Mouse (Mus musculus): ENCODE data around the gene Megf11. TPM values are rescaled to one million over a fixed set of nuclear protein-coding genes. Genes with fewer than 3 reads are reported as not detected.

Megf11 gene
- total RNA-seq, 2 experiments from 2014 or later, result 14.1 to 18.5 TPM

DNA sequence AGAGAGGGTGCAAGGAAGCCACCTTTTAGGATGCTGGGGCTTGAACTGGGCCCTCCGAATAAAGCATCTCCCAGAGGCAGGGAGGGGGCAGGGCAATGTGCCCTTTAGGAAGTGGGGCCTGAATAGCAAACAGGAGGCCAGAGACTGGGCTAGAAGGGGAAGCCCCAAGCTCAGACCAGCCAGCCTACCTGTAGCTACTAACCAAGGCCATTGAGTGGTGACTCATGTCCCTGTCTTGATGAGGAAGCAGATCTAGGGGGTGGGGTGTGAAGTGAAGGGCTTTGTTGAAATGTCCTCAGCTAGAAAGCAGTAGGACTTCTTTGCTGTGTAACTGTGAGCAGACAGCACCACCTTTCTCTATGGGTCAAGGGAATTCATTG, 302.6 kb downstream of the Megf11 start:
- TF ChIP-seq CTCF (conservative IDR thresholded peaks at IDR 0.05), result no peak
- DNase-seq (ENCODE audit: low spot score in 2 of 2), result no peak
- H3K4me3 ChIP-seq, result no peak overlapping the region
- H3K27ac ChIP-seq, result no peak overlapping the region

DNA sequence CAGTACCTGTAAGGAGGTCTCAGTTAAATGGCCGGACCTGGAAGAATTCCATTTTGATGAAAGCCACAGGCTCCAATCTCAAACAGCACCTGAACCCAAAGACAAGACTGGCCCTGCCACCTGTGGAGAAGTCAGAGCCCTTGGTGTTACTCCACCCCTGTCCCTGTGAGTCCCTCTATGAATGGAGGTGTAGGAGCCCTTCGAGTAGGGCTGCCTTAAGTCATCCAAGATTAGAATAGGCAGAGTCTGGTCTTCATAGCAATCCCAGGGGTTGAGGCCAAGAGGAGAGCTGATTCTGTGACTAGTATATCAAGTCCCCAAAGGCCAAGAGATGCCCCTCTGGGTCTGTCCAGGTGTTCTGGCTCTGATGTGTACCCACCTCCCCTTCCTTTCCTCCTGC, 305.3 kb downstream of the Megf11 start:
- DNase-seq (ENCODE audit: low spot score in 2 of 2), result no peak
- Histone ChIP-seq H3K27ac (no peak overlapping the region), H3K4me3 (no peak overlapping the region)
- TF ChIP-seq CTCF (conservative IDR thresholded peaks at IDR 0.05), result no peak

DNA sequence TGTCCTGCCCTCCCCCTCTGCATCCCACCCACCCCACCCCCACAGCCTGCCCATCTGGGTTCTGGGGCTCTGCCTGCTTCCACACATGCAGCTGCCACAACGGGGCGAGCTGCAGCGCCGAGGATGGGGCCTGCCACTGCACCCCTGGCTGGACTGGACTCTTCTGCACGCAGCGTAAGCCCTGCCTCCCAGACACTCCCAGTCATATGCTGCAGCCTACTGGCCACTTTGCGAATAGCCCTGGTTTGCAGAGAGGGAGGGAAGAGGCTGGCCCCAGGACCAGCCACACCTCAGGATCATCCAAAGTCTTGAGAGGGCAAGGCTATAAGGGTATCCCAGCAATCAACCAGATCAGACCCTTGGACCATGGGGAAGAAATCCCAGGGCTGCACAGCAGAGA, 305.8 kb downstream of the Megf11 start:
- peak; percentile 53 to 54 for DNase-seq (ENCODE audit: low spot score in 2 of 2)
- Histone ChIP-seq H3K4me3 (no peak overlapping the region), H3K27ac (0 out of 2 replicates have a peak overlapping the region, but pooled peaks have one; percentile 14)
- peak; percentile 85 for TF ChIP-seq CTCF (conservative IDR thresholded peaks at IDR 0.05)

DNA sequence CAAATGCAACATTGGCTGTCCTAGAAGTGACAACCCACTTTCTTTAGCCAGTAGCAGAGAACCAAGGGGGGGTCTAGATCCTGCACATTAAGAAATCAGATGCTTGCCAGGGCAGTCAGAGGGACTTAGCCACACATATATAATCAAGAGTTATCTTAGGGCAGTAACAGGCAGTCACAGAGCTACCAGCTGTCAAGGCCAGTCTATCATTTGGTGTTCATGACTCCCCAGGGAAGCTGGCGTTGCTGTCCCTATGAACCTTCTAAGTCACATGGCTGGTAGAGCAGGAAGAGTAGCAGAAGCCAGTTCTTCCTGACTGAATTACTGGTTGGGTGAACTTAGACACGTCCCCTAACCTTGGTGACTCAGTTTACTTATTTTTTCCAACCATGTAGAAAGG, 307.7 kb downstream of the Megf11 start:
- Histone ChIP-seq H3K4me3 (no peak overlapping the region), H3K27ac (peak overlapping the region; percentile 14; the same call in 1 of the 2 replicates)
- DNase-seq (ENCODE audit: low spot score in 2 of 2), result no peak
- no peak for TF ChIP-seq CTCF (conservative IDR thresholded peaks at IDR 0.05)

DNA sequence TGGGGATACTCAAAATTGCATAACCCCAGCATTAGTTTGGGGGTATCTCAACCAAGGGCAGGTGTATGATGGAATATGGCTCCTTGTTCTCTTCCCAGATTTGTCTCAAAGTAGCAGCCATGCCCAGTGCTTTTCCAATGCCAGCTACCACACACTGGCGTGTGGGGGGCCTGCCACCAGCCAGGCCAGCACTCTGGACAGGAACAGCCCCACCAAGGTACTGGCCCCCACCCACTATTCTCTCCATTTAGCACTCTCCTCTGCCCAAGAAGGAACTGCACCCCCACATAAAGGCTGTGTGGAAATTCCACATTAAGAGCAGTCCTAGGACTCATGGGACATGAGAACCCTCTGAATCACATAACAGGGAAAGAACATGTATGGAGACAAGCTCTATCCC, 309.8 kb downstream of the Megf11 start:
- no peak for DNase-seq (ENCODE audit: low spot score in 2 of 2)
- H3K27ac ChIP-seq, result no peak overlapping the region
- H3K4me3 ChIP-seq, result no peak overlapping the region
- no peak for TF ChIP-seq CTCF (conservative IDR thresholded peaks at IDR 0.05)

DNA sequence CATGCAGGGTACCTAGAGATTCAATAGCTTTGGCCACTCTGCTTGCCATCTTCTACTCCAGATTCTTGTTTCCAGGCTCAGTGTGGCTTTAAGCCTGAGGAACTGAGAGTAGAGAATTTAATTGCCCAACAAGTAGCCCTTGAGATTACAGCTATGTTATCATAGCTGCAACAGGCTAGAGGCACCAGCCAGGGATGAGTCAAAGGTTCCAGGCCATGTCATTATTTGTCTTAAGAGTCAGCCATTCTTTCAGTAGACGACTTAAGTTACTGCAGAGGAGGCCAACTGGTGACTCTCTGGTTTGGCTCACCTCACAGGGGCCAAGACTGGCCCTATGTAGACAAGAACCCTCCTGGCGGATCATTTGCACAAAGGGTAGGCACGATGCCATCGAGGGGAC, 311.0 kb downstream of the Megf11 start:
- H3K27ac ChIP-seq, result no peak overlapping the region
- no peak for DNase-seq (ENCODE audit: low spot score in 2 of 2)
- no peak for TF ChIP-seq CTCF (conservative IDR thresholded peaks at IDR 0.05)
- H3K4me3 ChIP-seq, result no peak overlapping the region

DNA sequence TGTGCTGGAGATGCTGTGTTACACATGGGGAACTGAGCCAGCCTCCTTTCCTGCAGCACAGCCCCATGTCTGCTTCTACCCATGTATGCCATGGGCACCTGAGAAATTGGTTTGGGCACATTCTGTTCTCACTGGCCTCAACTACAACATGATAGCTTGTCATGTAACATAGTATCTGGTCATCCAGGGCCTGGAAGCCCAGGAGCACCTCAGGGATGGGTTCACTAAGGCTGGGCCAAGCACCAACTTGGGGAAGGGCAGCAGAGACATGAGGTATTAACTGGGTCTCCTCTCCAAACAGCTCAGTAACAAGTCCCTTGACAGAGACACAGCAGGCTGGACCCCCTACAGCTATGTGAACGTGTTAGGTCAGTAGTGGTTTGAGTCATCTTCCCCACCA, 311.6 kb downstream of the Megf11 start:
- Histone ChIP-seq H3K27ac (no peak overlapping the region), H3K4me3 (no peak overlapping the region)
- no peak for TF ChIP-seq CTCF (conservative IDR thresholded peaks at IDR 0.05)
- no peak for DNase-seq (ENCODE audit: low spot score in 2 of 2)

- TF ChIP-seq CTCF (conservative IDR thresholded peaks at IDR 0.05), result no peak
- no peak for DNase-seq (ENCODE audit: low spot score in 2 of 2)
- H3K4me3 ChIP-seq, result no peak overlapping the region
- H3K27ac ChIP-seq, result no peak overlapping the region
These were observed 312.3 kb downstream of the Megf11 start for GRCm38 (mm10) chr9:64697677-64698076.

- Histone ChIP-seq H3K27ac (no peak overlapping the region), H3K4me3 (no peak overlapping the region)
- no peak for TF ChIP-seq CTCF (conservative IDR thresholded peaks at IDR 0.05)
- DNase-seq (ENCODE audit: low spot score in 2 of 2), result no peak
These were observed 313.2 kb downstream of the Megf11 start for GRCm38 (mm10) chr9:64698586-64698985.

DNA sequence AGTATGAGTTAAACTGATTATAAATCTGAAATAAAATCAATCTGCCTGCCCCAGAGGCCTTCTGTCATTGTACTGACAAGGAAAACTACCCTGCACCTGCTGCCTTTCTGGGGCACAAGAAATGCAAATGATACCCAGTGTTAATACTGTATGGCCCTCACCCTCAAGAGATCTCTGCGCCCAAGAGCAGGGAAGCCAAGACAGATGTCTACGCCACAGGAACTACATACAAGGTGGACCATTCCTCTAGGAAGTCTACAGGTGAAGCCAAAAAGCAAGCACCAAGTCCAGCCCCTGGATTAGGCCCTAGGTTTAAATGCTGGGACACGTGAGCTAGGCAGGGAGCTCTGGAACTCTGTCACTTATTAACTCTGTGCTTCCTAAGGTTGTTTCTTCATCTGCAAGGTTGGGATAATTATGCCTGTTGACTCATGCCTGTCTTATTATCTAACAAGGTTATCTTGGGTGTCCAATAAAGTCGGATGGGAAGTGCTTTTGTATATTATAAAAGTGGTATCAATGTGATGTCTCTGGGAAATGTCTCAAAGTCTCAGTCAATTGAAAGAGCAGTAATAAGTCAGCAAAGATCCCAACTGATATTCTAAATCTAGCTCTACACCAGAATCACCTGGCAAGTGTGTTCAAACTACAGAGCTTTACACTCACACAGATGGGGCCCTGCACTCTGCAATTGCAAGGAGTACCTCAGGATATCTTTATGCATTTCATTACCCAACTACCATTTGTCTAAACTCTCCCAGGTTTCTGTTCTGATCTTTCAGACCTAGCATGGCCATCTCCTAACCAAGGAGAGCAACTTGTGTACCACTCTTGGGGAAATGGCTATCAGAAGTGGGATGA, 315.3 kb downstream of the Megf11 start:
- no peak for DNase-seq (ENCODE audit: low spot score in 2 of 2)
- no peak for TF ChIP-seq CTCF (conservative IDR thresholded peaks at IDR 0.05)
- Histone ChIP-seq H3K27ac (0 out of 2 replicates have a peak overlapping the region, but pooled peaks have one; percentile 36), H3K4me3 (no peak overlapping the region)

- peak; percentile 61 to 67 for DNase-seq (ENCODE audit: low spot score in 2 of 2)
- H3K27ac ChIP-seq, result peak overlapping the region; percentile 59; the same call in 1 of the 2 replicates
- TF ChIP-seq CTCF (conservative IDR thresholded peaks at IDR 0.05), result no peak
These were observed 316.2 kb downstream of the Megf11 start for GRCm38 (mm10) chr9:64701651-64702050.

GRCm38 (mm10) chr9:64702391-64702790, 317.0 kb downstream of the Megf11 start:
- DNase-seq (ENCODE audit: low spot score in 2 of 2), result no peak
- Histone ChIP-seq H3K4me3 (no peak overlapping the region), H3K27ac (peak overlapping the region; percentile 59)
- no peak for TF ChIP-seq CTCF (conservative IDR thresholded peaks at IDR 0.05)

More at GRCm38 (mm10) chr9:64701651-64702050, 316.2 kb downstream of the Megf11 start:
- H3K4me3 ChIP-seq, result no peak overlapping the region

DNA sequence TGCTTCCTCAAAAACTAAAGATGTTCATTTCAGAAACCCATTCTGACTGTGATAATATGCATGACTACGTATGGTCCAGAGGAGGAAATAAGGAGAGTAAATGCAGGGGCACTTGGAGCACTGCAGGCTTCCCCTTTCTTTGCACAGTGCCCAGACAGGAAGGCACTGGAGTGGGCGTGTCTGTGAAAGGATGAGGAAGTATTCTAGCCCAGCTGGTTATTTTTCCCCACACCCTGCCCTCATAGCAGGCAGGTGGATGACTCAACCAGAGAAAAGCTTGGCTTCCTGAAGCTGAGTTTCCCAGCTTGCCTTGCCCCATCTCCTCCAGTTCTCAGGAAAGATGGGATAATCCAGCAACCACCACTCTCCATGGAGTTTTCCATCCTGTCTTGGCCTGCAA, 317.5 kb downstream of the Megf11 start:
- DNase-seq (ENCODE audit: low spot score in 2 of 2), result peak; percentile 24 to 27
- Histone ChIP-seq H3K4me3 (no peak overlapping the region), H3K27ac (peak overlapping the region; percentile 59)
- TF ChIP-seq CTCF (conservative IDR thresholded peaks at IDR 0.05), result no peak

DNA sequence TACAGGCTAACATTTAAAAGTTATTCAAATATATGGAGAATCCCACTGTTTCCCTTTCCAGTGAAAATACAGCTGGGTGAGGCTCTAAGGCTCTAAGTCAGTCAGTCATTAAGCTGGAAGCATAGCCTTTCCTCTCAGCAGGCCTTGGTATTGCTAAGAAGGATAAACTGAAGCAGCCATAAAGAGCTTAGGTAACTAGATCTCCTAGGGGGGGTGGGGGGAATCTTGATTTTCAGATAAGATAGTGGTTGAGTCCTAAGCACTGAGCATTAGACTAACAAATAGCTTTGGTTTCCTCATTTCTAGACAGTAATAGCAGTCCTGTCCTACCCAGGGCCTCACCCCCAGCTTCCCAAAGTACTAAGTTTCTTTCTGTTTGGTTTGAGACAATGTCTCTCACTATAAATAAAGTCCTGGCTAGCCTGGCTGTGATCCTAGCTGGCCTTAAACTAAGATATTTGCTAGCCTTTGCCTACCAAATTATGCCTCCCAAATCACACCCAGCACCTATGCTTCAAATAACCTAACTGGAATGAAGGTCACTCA, 318.1 kb downstream of the Megf11 start:
- TF ChIP-seq CTCF (conservative IDR thresholded peaks at IDR 0.05), result no peak

More for the DNA sequence above, 318.1 kb downstream of the Megf11 start:
- DNase-seq (ENCODE audit: low spot score in 2 of 2), result no peak
- H3K4me3 ChIP-seq, result no peak overlapping the region
- peak overlapping the region; percentile 59 for H3K27ac ChIP-seq
